Mouse (Mus musculus) hindbrain, embryonic 10.5 days (tissue): Measurements from ENCODE around the gene Bid. TPM values are rescaled to one million over a fixed set of nuclear protein-coding genes. Genes with fewer than 3 reads are reported as not detected.
"Not testable (repeated sequence)": the region's sequence is repeated elsewhere in the genome, so short reads cannot be mapped to it uniquely, and the experiment has no call there.

Source experiments
- DNase-seq: peaks from one replicate; pipeline ENCODE4 v3.0.0-alpha.2; 2017; ENCODE audit warnings: low spot score
- H3K27ac ChIP-seq: fragments of 300-500 bp; sonication (generic); 2 replicates; pipeline ENCODE4 v1.5.1; 2016; ENCODE audit warnings: mild to moderate bottlenecking, moderate library complexity
- H3K27me3 ChIP-seq: fragments of 300-500 bp; sonication (generic); 2 replicates; pipeline ENCODE4 v1.6.1; 2016; ENCODE audit warnings: mild to moderate bottlenecking; ENCODE audit not compliant: poor library complexity, insufficient read depth, severe bottlenecking
- H3K36me3 ChIP-seq: fragments of 300-500 bp; sonication (generic); 2 replicates; pipeline ENCODE4 v1.6.1; 2016; ENCODE audit warnings: mild to moderate bottlenecking, moderate library complexity
- H3K4me1 ChIP-seq: fragments of 300-500 bp; sonication (generic); replicated peaks from 2 replicates; pipeline ENCODE4 v1.6.1; 2016; ENCODE audit warnings: mild to moderate bottlenecking
- H3K4me3 ChIP-seq: fragments of 300-500 bp; sonication (generic); 2 replicates; pipeline ENCODE4 v1.5.1; 2016; ENCODE audit warnings: mild to moderate bottlenecking, moderate library complexity
- H3K9me3 ChIP-seq: fragments of 300-500 bp; sonication (generic); 2 replicates; pipeline ENCODE4 v1.6.1; 2016; ENCODE audit warnings: mild to moderate bottlenecking, moderate library complexity
- WGBS: fragments of 180-500 bp; shearing (Covaris S2); methylation state at CpG from one replicate; pipeline ENCODE4 v1.1.7; 2016; 5-methylcytosine and 5-hydroxymethylcytosine counted together
- polyA plus RNA-seq: library from polyadenylated mRNA; unstranded; fragments of >200 nt; fragmentation: Nextera tagmentation; extraction: Ambion mirVana; gene quantifications from 2 replicates; pipeline ENCODE4 v1.2.1, GENCODE M21; 2016

Gene Bid
- polyA plus RNA-seq, 1 experiment from 2014 or later = 15.7 TPM

GRCm38 (mm10) chr6:120911213-120912007 lies 5.2 kb downstream of the Bid start:
- Histone ChIP-seq H3K36me3 (no peaks in the 10 kb centered on the region), H3K27me3 (peaks cover 17% of the 10 kb centered on the region), H3K9me3 (no peaks in the 10 kb centered on the region), H3K4me1 (peaks cover 24% of the 10 kb centered on the region), H3K4me3 (no peak overlapping the region), H3K27ac (no peak overlapping the region)
- WGBS = 77% methylated on average over 13 of the region's 13 CpGs
- DNase-seq = no peak

GRCm38 (mm10) chr6:120909501-120909900 lies 7.2 kb downstream of the Bid start:
- no peaks in the 10 kb centered on the region for H3K36me3 ChIP-seq
- H3K4me3 ChIP-seq = no peak overlapping the region
- H3K27me3 ChIP-seq = no peaks in the 10 kb centered on the region
- peaks cover 7% of the 10 kb centered on the region; the same call in 1 of the 2 replicates for H3K4me1 ChIP-seq
- WGBS = 89% methylated on average over 3 of the region's 3 CpGs
- H3K9me3 ChIP-seq = no peaks in the 10 kb centered on the region
- no peak overlapping the region for H3K27ac ChIP-seq
- DNase-seq = no peak

GRCm38 (mm10) chr6:120907876-120908597 lies 8.6 kb downstream of the Bid start:
- 90% methylated on average over 10 of the region's 10 CpGs for WGBS
- H3K27me3 ChIP-seq, H3K4me3 ChIP-seq, H3K36me3 ChIP-seq, H3K4me1 ChIP-seq, H3K9me3 ChIP-seq, DNase-seq, H3K27ac ChIP-seq: not testable (repeated sequence)

GRCm38 (mm10) chr6:120906521-120906920 lies 10.1 kb downstream of the Bid start:
- no peaks in the 10 kb centered on the region for H3K27me3 ChIP-seq
- no peaks in the 10 kb centered on the region for H3K9me3 ChIP-seq
- H3K27ac ChIP-seq = no peak overlapping the region
- H3K4me1 ChIP-seq = 0 out of 2 replicates have a peak, but pooled peaks cover under 1% of the 10 kb centered on the region
- no peak for DNase-seq
- H3K4me3 ChIP-seq = no peak overlapping the region
- 93% methylated on average over 6 of the region's 6 CpGs for WGBS
- H3K36me3 ChIP-seq = no peaks in the 10 kb centered on the region

GRCm38 (mm10) chr6:120905111-120905510 lies 11.5 kb downstream of the Bid start:
- H3K9me3 ChIP-seq = no peaks in the 10 kb centered on the region
- no peaks in the 10 kb centered on the region for H3K27me3 ChIP-seq
- no peaks in the 10 kb centered on the region for H3K4me1 ChIP-seq
- no peaks in the 10 kb centered on the region for H3K36me3 ChIP-seq
- H3K4me3 ChIP-seq = no peak overlapping the region
- no peak overlapping the region for H3K27ac ChIP-seq
- no peak for DNase-seq
- 90% methylated on average over 5 of the region's 5 CpGs for WGBS

GRCm38 (mm10) chr6:120903961-120904360 lies 12.7 kb downstream of the Bid start:
- H3K36me3 ChIP-seq = no peaks in the 10 kb centered on the region
- no peaks in the 10 kb centered on the region for H3K4me1 ChIP-seq
- DNase-seq = no peak
- no peak overlapping the region for H3K27ac ChIP-seq
- H3K9me3 ChIP-seq = no peaks in the 10 kb centered on the region
- 91% methylated on average over 11 of the region's 11 CpGs for WGBS
- no peak overlapping the region for H3K4me3 ChIP-seq
- H3K27me3 ChIP-seq = no peaks in the 10 kb centered on the region

GRCm38 (mm10) chr6:120903450-120903912 lies 13.2 kb downstream of the Bid start:
- no peaks in the 10 kb centered on the region for H3K9me3 ChIP-seq
- no peak overlapping the region for H3K4me3 ChIP-seq

GRCm38 (mm10) chr6:120901776-120902645 lies 14.6 kb downstream of the Bid start:
- Histone ChIP-seq H3K27me3 (no peaks in the 10 kb centered on the region), H3K27ac (no peak overlapping the region), H3K4me3 (no peak overlapping the region), H3K9me3 (no peaks in the 10 kb centered on the region), H3K4me1 (no peaks in the 10 kb centered on the region), H3K36me3 (no peaks in the 10 kb centered on the region)
- no peak for DNase-seq
- 89% methylated on average over 14 of the region's 14 CpGs for WGBS

More at GRCm38 (mm10) chr6:120903450-120903912, 13.2 kb downstream of the Bid start:
- WGBS = 54% methylated on average over 5 of the region's 5 CpGs
- no peaks in the 10 kb centered on the region for H3K27me3 ChIP-seq
- no peaks in the 10 kb centered on the region for H3K36me3 ChIP-seq
- no peak overlapping the region for H3K27ac ChIP-seq
- DNase-seq = peak; percentile 47
- H3K4me1 ChIP-seq = no peaks in the 10 kb centered on the region

- no peaks in the 10 kb centered on the region for H3K4me1 ChIP-seq
- 72% methylated on average over 6 of the region's 6 CpGs for WGBS
- H3K27ac ChIP-seq = no peak overlapping the region
- peaks cover 28% of the 10 kb centered on the region for H3K36me3 ChIP-seq
- H3K9me3 ChIP-seq = no peaks in the 10 kb centered on the region
- H3K27me3 ChIP-seq = no peaks in the 10 kb centered on the region
- H3K4me3 ChIP-seq = no peak overlapping the region
- peak; percentile 35 for DNase-seq
Observed at GRCm38 (mm10) chr6:120898188-120898833, 18.3 kb downstream of the Bid start.

- Histone ChIP-seq H3K36me3 (peaks cover 66% of the 10 kb centered on the region), H3K4me1 (no peaks in the 10 kb centered on the region), H3K27ac (no peak overlapping the region), H3K4me3 (no peak overlapping the region), H3K9me3 (no peaks in the 10 kb centered on the region), H3K27me3 (no peaks in the 10 kb centered on the region)
- 91% methylated on average over 9 of the region's 9 CpGs for WGBS
- DNase-seq = no peak
Observed at GRCm38 (mm10) chr6:120894524-120894923, 22.1 kb downstream of the Bid start.

- Histone ChIP-seq H3K9me3 (no peaks in the 10 kb centered on the region), H3K4me3 (no peak overlapping the region), H3K4me1 (no peaks in the 10 kb centered on the region), H3K27ac (no peak overlapping the region), H3K27me3 (no peaks in the 10 kb centered on the region), H3K36me3 (peaks cover 71% of the 10 kb centered on the region)
- DNase-seq = no peak
- 94% methylated on average over 9 of the region's 9 CpGs for WGBS
Observed at GRCm38 (mm10) chr6:120894089-120894488, 22.6 kb downstream of the Bid start.

- WGBS = 93% methylated on average over 17 of the region's 17 CpGs
- Histone ChIP-seq H3K36me3 (peaks cover 86% of the 10 kb centered on the region), H3K4me1 (no peaks in the 10 kb centered on the region)
Observed at GRCm38 (mm10) chr6:120886696-120887095, 30.0 kb downstream of the Bid start.

More at GRCm38 (mm10) chr6:120886696-120887095, 30.0 kb downstream of the Bid start:
- Histone ChIP-seq H3K27me3 (no peaks in the 10 kb centered on the region), H3K27ac (no peak overlapping the region), H3K4me3 (no peak overlapping the region), H3K9me3 (0 out of 2 replicates have a peak, but pooled peaks cover 3% of the 10 kb centered on the region)
- no peak for DNase-seq
